Mouse (Mus musculus) urinary bladder, postnatal 4 days (tissue): ENCODE results near the gene Psmd6.
A peak's percentile ranks its signal among the peaks of the same experiment; 100 is the strongest.

Source experiments
- DNase-seq, 2 experiments: peaks; one replicate each; pipeline ENCODE4 v3.0.0; 2021 to 2022; ENCODE audit warnings: low spot score in 2 of 2

Gene Psmd6

DNA sequence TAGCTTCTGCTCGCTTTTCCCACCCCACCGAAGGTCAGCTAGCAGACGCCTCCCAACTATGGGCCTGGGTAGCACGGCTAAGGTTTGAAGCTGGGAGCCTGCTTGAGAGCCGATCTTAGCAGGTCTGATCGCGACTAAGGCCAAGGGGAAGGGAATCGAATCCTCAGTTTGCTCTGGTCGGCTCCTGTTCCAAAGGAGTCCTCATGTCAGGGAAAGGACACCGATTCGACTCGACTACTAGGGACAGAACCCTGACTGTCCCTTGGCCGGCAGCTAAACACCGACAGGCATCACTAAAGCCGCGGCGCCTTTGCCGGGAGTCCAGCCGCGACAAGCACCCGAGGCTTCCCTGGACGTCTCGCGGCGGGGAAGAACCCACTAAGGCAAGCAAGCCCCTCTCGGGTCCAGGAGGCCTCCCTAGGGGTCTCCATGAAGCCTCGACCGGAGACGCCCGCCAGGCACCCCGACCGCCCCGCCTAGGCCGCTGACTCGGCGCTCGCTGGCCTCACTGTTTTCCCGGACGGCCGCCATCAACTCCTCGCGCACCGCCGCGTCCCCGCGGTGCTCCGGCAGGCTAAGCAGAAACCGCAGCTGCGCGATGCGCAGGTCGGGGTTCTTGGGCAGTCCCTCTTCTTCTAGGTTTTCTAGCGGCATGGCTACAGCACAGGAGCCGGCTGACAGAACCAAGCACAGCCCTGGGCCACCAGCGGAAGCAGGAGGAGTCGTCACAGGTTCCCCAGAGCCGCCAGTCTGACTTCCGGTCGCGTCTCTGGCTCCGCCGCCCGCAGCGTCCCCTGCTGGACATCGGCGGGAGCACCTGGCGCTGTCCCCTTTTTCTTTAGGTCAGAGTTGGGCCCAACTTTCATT, at the start of gene Psmd6:
Gene Psmd6 (minus strand): TSS at position 755 of the 867 bp plus-strand sequence.
- peak; percentile 85 to 93 for DNase-seq

GRCm38 (mm10) chr14:14110710-14111109, 10.1 kb downstream of the Psmd6 start:
- DNase-seq = no peak

GRCm38 (mm10) chr14:14104930-14105318, 15.9 kb downstream of the Psmd6 start:
- DNase-seq = no peak

GRCm38 (mm10) chr14:14104213-14104929, 16.4 kb downstream of the Psmd6 start:
- no peak for DNase-seq

DNA sequence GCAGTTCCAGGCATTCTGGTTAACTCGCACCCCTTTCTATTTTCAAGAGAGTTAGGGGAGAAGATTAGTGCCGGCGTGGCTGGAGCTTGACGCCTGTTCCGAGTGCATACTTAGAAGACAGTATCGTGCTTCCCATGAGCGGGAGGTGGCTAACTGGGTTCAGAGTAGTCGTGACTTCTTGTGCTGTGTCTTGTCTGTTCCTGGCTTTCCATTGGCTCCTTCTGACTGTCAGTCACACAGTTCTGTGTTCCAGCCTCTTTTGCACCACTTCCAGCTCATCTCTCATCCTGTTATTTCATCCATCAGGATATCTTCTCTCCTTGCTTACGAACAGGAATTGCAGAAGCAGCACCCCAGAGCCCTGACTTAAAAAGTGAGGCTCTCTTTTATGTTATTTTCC, 19.5 kb downstream of the Psmd6 start:
- DNase-seq = no peak

DNA sequence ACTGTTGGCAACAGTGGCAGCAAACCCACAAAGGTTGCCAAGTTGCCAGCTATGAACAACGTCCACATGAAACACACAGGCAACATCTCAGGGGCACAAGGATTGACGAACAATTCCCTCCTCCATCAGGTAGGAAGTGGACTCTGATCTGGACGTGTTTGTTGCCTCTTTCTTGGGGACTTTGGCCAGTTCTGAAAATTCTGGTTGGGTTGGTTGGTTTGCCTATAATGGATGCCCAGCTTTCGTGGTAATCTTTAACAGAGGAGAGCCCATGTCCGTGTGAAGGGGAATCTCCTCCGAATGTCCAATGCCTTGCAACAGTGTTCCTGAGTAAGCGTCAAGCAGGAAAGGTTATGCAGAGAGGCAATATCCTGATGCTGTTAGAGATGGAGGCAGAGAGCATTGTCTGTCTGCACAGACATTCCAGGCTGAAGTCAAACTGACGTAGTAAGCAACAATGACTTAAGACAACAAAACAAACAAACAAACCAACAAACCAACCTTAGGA, 20.0 kb downstream of the Psmd6 start:
- DNase-seq = no peak

GRCm38 (mm10) chr14:14098330-14098980, 22.3 kb downstream of the Psmd6 start:
- peak; percentile 64 to 92 for DNase-seq

GRCm38 (mm10) chr14:14090571-14090970, 30.2 kb downstream of the Psmd6 start:
- no peak for DNase-seq

- no peak for DNase-seq
Observed at GRCm38 (mm10) chr14:14088016-14088791, 32.6 kb downstream of the Psmd6 start.

GRCm38 (mm10) chr14:14087348-14087747, 33.4 kb downstream of the Psmd6 start:
- DNase-seq = no peak

- DNase-seq = no peak
Observed at GRCm38 (mm10) chr14:14086711-14087263, 34.0 kb downstream of the Psmd6 start.

- no peak for DNase-seq
Observed at GRCm38 (mm10) chr14:14083811-14084210, 37.0 kb downstream of the Psmd6 start.

- DNase-seq = no peak
Observed at GRCm38 (mm10) chr14:14080604-14081194, 40.1 kb downstream of the Psmd6 start.

DNA sequence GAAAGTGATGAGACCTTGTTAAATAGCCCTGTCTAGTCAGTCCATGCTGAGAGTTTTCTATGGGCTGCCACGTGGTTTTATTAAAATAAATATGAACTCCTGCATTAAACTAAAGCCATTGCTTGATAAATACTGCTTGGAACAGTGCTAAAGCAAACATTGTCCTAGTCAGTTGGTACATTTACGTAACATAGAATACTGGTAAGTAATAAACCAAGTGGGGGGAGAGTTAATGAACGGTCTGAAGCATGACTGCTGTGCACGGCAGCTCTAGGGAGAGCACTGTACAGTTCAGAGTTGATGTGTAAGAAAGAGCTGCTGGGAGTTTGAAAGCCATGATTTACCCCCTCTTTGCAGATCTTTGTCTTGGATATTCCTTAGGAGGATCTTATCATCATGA, 49.3 kb downstream of the Psmd6 start:
- no peak for DNase-seq

GRCm38 (mm10) chr14:14070541-14071315, 50.1 kb downstream of the Psmd6 start:
- no peak for DNase-seq

GRCm38 (mm10) chr14:14068553-14068952, 52.2 kb downstream of the Psmd6 start:
- no peak for DNase-seq

DNA sequence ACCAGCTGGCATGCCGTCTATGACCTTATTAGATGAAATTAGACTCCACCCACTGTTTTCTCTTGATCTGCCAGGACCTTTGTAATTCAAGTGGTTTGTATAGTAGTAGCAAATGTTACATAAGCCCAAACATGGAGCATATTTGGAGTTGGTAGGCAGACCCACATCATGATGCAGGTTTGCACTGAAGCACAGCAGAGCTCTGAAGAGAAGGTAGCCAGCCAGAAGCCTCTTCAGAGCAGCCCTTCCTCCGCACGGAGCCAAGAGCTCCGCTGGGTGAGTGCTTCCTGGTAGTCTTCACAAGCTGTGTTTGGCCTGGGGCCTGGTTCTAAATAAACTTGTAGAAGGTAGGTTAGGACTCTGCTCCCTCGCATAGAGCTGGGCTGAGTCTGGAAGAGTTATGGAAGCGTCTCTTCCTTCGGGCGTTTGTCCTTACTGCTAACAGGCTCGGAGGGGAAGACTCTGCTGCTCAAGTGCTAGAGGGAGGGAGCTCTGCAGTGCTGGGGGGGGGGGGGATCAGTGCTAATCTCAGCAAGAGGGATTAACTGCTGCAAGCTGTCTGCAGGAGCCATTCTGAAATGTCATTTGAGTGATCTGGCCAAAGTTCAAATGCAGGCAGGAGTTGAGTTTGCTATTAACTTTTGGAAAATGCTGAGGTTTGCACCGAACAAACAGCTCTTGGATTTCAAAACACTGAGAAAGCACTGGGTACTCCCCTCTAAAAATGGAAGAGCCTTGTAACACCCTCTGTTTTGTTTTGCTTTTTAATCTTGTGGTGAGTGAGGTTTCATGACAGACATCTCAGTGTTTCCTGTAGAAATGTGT, 52.9 kb downstream of the Psmd6 start:
- no peak for DNase-seq

DNA sequence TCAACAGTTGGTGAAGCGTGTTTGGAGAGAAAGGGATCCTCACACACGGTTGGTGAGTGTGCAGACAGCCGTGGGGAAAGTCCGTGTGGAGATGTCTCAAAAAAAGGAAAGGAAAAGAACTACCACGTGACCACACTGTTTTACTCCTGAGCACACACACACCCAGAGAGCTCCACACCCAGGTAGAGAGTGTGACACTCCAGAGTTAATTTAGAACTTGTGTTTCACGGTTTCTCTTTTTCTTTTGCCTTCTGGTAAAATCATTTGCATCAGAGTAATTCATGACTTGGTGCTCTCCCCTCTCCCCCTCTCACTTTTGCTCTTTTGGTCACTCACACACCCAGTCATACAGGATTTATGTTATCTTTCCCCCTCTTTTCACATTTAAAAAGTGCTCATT, 54.5 kb downstream of the Psmd6 start:
- no peak for DNase-seq

DNA sequence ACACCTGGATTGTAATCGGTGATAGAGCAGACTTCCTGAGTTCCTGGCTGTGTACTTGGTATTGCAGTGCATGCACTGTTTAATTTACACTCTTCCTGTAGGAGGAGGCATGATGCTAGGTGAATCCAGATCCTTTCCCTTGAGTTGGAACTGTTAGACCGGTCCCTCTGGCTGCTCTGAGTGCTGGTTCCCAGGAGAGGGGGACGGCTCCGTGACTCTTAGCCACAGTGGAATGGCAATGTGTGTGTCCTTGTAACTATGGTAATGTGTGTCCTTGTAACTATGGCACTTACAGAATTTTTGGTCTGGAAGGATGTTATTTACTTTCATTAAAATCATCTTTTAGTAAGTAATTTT, 55.7 kb downstream of the Psmd6 start:
- DNase-seq = no peak
